Mouse (Mus musculus): ENCODE results near the gene Mrpl55.
A peak's percentile ranks its signal among the peaks of the same experiment; 100 is the strongest.

DNA sequence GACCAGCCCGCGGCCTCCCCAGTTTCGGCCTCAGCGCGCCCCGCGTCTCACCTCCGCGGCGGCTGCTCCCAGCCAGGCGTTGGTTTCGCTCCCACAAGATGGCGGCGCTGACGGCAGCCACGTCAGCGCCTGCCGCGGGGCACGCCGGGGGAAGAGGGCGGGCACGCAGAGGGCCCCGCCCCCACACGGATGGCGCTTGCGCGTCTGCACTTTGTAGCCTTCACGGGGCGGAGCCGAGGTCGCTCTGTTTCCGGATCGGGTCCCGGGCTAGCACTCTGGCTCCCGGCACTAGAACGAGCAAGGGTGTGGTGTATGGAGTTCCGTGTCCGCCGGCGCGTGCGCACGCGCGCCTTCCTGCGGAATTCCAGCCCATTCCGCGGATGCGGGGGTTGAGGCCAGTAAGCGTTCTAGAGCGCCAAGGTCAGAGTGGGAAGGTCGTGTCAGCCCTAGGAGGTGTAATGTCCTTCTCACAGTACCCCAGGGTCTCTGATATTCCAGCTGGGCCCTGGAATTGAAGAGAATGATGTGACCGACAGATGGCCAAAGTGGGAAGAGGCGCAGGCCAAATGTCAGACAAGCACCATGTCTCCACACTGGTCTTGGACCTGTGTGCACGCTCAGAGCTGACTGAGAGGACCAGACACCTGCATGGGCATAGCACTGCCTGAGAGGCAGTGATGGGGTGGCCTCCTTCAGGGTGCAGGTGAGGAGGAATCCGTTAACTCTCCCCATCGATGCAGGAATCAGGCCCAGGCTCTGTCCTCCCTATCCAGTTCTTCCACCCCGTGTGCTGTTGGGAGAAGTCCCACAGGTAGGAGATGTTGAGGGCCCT lies 26.1 kb downstream of the Mrpl55 start, which contains the start of gene Arf1:
- no peak for TF ChIP-seq CTCF (IDR thresholded peaks at IDR 0.05; ENCODE audit: extremely low read depth, insufficient read length, insufficient replicate concordance, low read depth, low read length)
- peak; percentile 71 for TF ChIP-seq POLR2A (IDR thresholded peaks at IDR 0.05; ENCODE audit: low read depth, low read length)

Data from small intestine, adult 2 months (tissue).